In genomic region chr8:90877430-90877975, GRCm38 (mm10) we compare ENCODE assay signal across 7 mouse cellular contexts. TPM values are rescaled to one million over a fixed set of nuclear protein-coding genes. Genes with fewer than 3 reads are reported as not detected.
DNase-seq lines count a peak whose midpoint lies in the region; ATAC-seq lines count a peak whose summit lies in the region.

No protein-coding gene starts in this region.

- DNase-seq in lung, postnatal 14 days, result no peak
- peak; percentile 41 for DNase-seq in fibroblast of lung, adult 2 months (ENCODE audit: low read depth)
- DNase-seq in neural tube, embryonic 10.5 days (ENCODE audit: extremely low spot score, low spot score), result peak; percentile 66
- no peak for DNase-seq in spleen, postnatal 10 days (ENCODE audit: low spot score in 2 of 2)
- DNase-seq in retina, embryonic 14.5 days (ENCODE audit: low spot score), result no peak

- ATAC-seq in lung, embryonic 15.5 days (ENCODE audit: borderline replicate concordance, extremely low read depth, low FRiP score, low TSS enrichment), result no peak
- peak; percentile 25 for ATAC-seq in intestine, embryonic 16.5 days

- 3% methylated on average over 11 of the region's 11 CpGs for WGBS in lung, embryonic 15.5 days
- WGBS in intestine, embryonic 16.5 days, result 9% methylated on average over 11 of the region's 11 CpGs

- peaks cover 24% of the 10 kb centered on the region for H3K4me1 ChIP-seq in lung, embryonic 15.5 days
- peaks cover 22% of the 10 kb centered on the region for H3K4me1 ChIP-seq in intestine, embryonic 16.5 days (ENCODE audit: control insufficient read depth, insufficient read depth, low read length)

- H3K9ac ChIP-seq in lung, embryonic 15.5 days, result peak overlapping the region; percentile 49
- H3K9ac ChIP-seq in intestine, embryonic 16.5 days (ENCODE audit: low read depth, low read length), result peak overlapping the region; percentile 73

- peak overlapping the region; percentile 63 for H3K27ac ChIP-seq in lung, embryonic 15.5 days
- peak overlapping the region; percentile 94 for H3K27ac ChIP-seq in intestine, embryonic 16.5 days (ENCODE audit: low read length)

- H3K4me2 ChIP-seq in lung, embryonic 15.5 days, result peak overlapping the region; percentile 83
- H3K4me2 ChIP-seq in intestine, embryonic 16.5 days (ENCODE audit: low read depth, low read length), result peak overlapping the region; percentile 84

- no peaks in the 10 kb centered on the region for H3K36me3 ChIP-seq in lung, embryonic 15.5 days
- no peaks in the 10 kb centered on the region for H3K36me3 ChIP-seq in intestine, embryonic 16.5 days (ENCODE audit: control insufficient read depth, insufficient read depth, low read length)

- no peaks in the 10 kb centered on the region for H3K9me3 ChIP-seq in lung, embryonic 15.5 days
- H3K9me3 ChIP-seq in intestine, embryonic 16.5 days (ENCODE audit: control insufficient read depth, low read length), result no peaks in the 10 kb centered on the region

- H3K27me3 ChIP-seq in lung, embryonic 15.5 days, result no peaks in the 10 kb centered on the region
- no peaks in the 10 kb centered on the region for H3K27me3 ChIP-seq in intestine, embryonic 16.5 days (replicated peaks; ENCODE audit: control insufficient read depth, insufficient read depth, low read length)

- H3K4me3 ChIP-seq in lung, embryonic 15.5 days, result peak overlapping the region; percentile 47
- H3K4me3 ChIP-seq in intestine, embryonic 16.5 days (ENCODE audit: low read length), result peak overlapping the region; percentile 54

RNA-seq across cellular contexts. Expression of gene Chd9, which starts 49.4 kb away (rescaled TPM):
- polyA plus RNA-seq in lung, embryonic 15.5 days (2015; fragmentation: Nextera tagmentation; extraction: Ambion mirVana), result 73.3 and 81.9 TPM in 2 replicates
- 283 and 397 TPM in 2 replicates for polyA plus RNA-seq in intestine, embryonic 16.5 days (2015; fragmentation: Nextera tagmentation; extraction: Ambion mirVana)

Comparison
In these comparisons a context has a peak if more than half of its experiments do, and no peak if none do; other contexts are left out.
1. DNase-seq: peak in fibroblast of lung, adult 2 months (single experiment) and neural tube, embryonic 10.5 days (single experiment); none in lung, postnatal 14 days (single experiment), spleen, postnatal 10 days (0 of 2) and retina, embryonic 14.5 days (single experiment).